Mouse (Mus musculus): ENCODE measurements at regions not wholly inside any gene's neighbourhood (a gene's known extent, or its start where the extent isn't known, plus 50 kb on each side); places are given as distances from the start of the nearest gene placed in this dataset.

GRCm38 (mm10) chr4:61909409-61909808, 74.4 kb upstream of the Mup5 start:
- peak in 1 of 2 experiments; percentile 40 for DNase-seq (ENCODE audit: inconsistent age in 2 of 2, low spot score in 1 of 2)

GRCm38 (mm10) chr4:61902136-61902535, 67.1 kb upstream of the Mup5 start:
- DNase-seq (ENCODE audit: inconsistent age in 2 of 2, low spot score in 1 of 2), result peak in 1 of 2 experiments; percentile 53

GRCm38 (mm10) chr4:61898184-61898583, 63.2 kb upstream of the Mup5 start:
- DNase-seq (ENCODE audit: inconsistent age in 2 of 2, low spot score in 1 of 2), result no peak

GRCm38 (mm10) chr4:61897176-61897575, 62.1 kb upstream of the Mup5 start:
- no peak for DNase-seq (ENCODE audit: inconsistent age in 2 of 2, low spot score in 1 of 2)
